11 mouse cellular contexts compared by ENCODE assay signal in genomic region chr9:13533076-13533707, GRCm38 (mm10).
DNase-seq lines count a peak whose midpoint lies in the region; ATAC-seq and TF ChIP-seq lines count a peak whose summit lies in the region.
"Had no signal": no experiment of that assay in that cellular context is flagged by ENCODE, and none has a peak within 500 bp of the region (broad histone marks: within the 10 kb centered on the region; RNA-seq: fewer than 3 reads in every experiment).

No protein-coding gene starts in this region.

- no peak overlapping the region for H3K4me2 ChIP-seq in heart, embryonic 15.5 days
- H3K4me2 ChIP-seq: limb, embryonic 15.5 days had no signal

- H3K27me3 ChIP-seq in heart, embryonic 15.5 days = no peaks in the 10 kb centered on the region
- no peaks in the 10 kb centered on the region for H3K27me3 ChIP-seq in kidney, adult 2 months (replicated peaks; ENCODE audit: control insufficient read depth, insufficient read depth, low read length)
- H3K27me3 ChIP-seq: CH12.LX; limb, embryonic 15.5 days had no signal

- H3K4me3 ChIP-seq in heart, embryonic 15.5 days = no peak overlapping the region
- no peak overlapping the region for H3K4me3 ChIP-seq in kidney, adult 2 months (ENCODE audit: insufficient read depth, low read depth, low read length)
- H3K4me3 ChIP-seq: limb, embryonic 15.5 days had no signal

- no peak for DNase-seq in heart, adult 18-20 months
- peak; percentile 31 to 43 for DNase-seq in kidney, postnatal 4 days
- no peak for DNase-seq in kidney, adult 2 months
- peak; percentile 65 for DNase-seq in adrenal gland, adult 2 months
- DNase-seq in adrenal gland, postnatal 25 days = peak; percentile 43
- no peak for DNase-seq in frontal cortex, postnatal 25 days (ENCODE audit: low spot score in 2 of 2)
- DNase-seq: gastrocnemius, postnatal 10 days; lung, adult 2 months had no signal

- H3K9me3 ChIP-seq in heart, embryonic 15.5 days (replicated peaks) = 0 out of 2 replicates have a peak, but pooled peaks cover 3% of the 10 kb centered on the region

- peaks cover 25% of the 10 kb centered on the region for H3K4me1 ChIP-seq in heart, embryonic 15.5 days (replicated peaks)
- peaks cover 9% of the 10 kb centered on the region for H3K4me1 ChIP-seq in kidney, adult 2 months (ENCODE audit: control insufficient read depth, insufficient read depth, low read length)

- no peak for ATAC-seq in heart, embryonic 15.5 days (replicated peaks; ENCODE audit: insufficient number of reproducible peaks, insufficient read depth, low FRiP score, low read depth)

- TF ChIP-seq POLR2A in kidney, adult 2 months (IDR thresholded peaks at IDR 0.05; ENCODE audit: low read depth, low read length) = no peak

- no peaks in the 10 kb centered on the region for H3K36me3 ChIP-seq in heart, embryonic 15.5 days
- no peaks in the 10 kb centered on the region for H3K36me3 ChIP-seq in kidney, adult 2 months (ENCODE audit: control insufficient read depth, insufficient read depth, low read length)
- H3K36me3 ChIP-seq: limb, embryonic 15.5 days had no signal

- 0 out of 2 replicates have a peak overlapping the region, but pooled peaks have one; percentile 18 for H3K27ac ChIP-seq in heart, embryonic 15.5 days
- no peak overlapping the region for H3K27ac ChIP-seq in kidney, adult 2 months (ENCODE audit: insufficient read depth, low read depth, low read length)
- H3K27ac ChIP-seq: limb, embryonic 15.5 days had no signal

- WGBS in heart, embryonic 15.5 days = 62% methylated on average over 11 of the region's 11 CpGs
- WGBS in kidney, adult 2 months = 38% methylated on average over 11 of the region's 11 CpGs

- no peak for TF ChIP-seq CTCF in kidney, adult 2 months (conservative IDR thresholded peaks at IDR 0.05; ENCODE audit: insufficient read depth, insufficient read length, low read depth, low read length)

- no peak overlapping the region for H3K9ac ChIP-seq in heart, embryonic 15.5 days
- H3K9ac ChIP-seq: limb, embryonic 15.5 days had no signal

Comparison
In these comparisons a context has a peak if more than half of its experiments do, and no peak if none do; other contexts are left out.
1. DNase-seq: peak in kidney, postnatal 4 days (2 of 2), adrenal gland, adult 2 months (single experiment) and adrenal gland, postnatal 25 days (single experiment); none in heart, adult 18-20 months (0 of 2), kidney, adult 2 months (single experiment) and frontal cortex, postnatal 25 days (0 of 2).